Mouse (Mus musculus): ENCODE measurements at regions not wholly inside any gene's neighbourhood (a gene's known extent, or its start where the extent isn't known, plus 50 kb on each side); places are given as distances from the start of the nearest gene placed in this dataset.

GRCm38 (mm10) chr9:47153471-47153870 lies 154.9 kb downstream of the Gm4791 start:
- TF ChIP-seq CTCF (IDR thresholded peaks at IDR 0.05; ENCODE audit: control insufficient read depth, insufficient read depth, insufficient read length) (no peak), CEBPB (IDR thresholded peaks at IDR 0.05; ENCODE audit: low read depth) (no peak), USF1 (IDR thresholded peaks at IDR 0.05; ENCODE audit: low read depth) (no peak), MYOG (IDR thresholded peaks at IDR 0.05; ENCODE audit: control insufficient read depth, extremely low read depth, insufficient read length) (no peak), FOSL1 (IDR thresholded peaks at IDR 0.05; ENCODE audit: insufficient read depth, low read length, poor library complexity, severe bottlenecking) (no peak), MYOD1 (IDR thresholded peaks at IDR 0.05; ENCODE audit: control insufficient read depth, insufficient read length, low read depth) (no peak), MAX (IDR thresholded peaks at IDR 0.05) (no peak)
